Mouse (Mus musculus) neural tube, embryonic 11.5 days (tissue): ENCODE measurements at regions not wholly inside any gene's neighbourhood (a gene's known extent, or its start where the extent isn't known, plus 50 kb on each side); places are given as distances from the start of the nearest gene placed in this dataset.

Source experiments
- ATAC-seq: fragments of 200-750 bp; cut with Nextera tagmentation; 2 replicates; pipeline ENCODE4 v1.8.0; 2017; ENCODE audit warnings: moderate number of reproducible peaks, mild to moderate bottlenecking, moderate TSS enrichment, moderate library complexity; ENCODE audit not compliant: insufficient read depth, low FRiP score, low TSS enrichment
- DNase-seq: peaks from one replicate; pipeline ENCODE4 v3.0.0-alpha.2; 2015; ENCODE audit warnings: low spot score
- H3K27ac ChIP-seq: fragments of 300-500 bp; sonication (generic); 2 replicates; pipeline ENCODE4 v1.5.1; 2014; ENCODE audit warnings: low read depth, mild to moderate bottlenecking, low read length
- H3K27me3 ChIP-seq: fragments of 300-500 bp; sonication (generic); 2 replicates; pipeline ENCODE4 v1.6.1; 2014; ENCODE audit warnings: mild to moderate bottlenecking, low read length, mixed read lengths; ENCODE audit not compliant: control insufficient read depth, insufficient read depth
- H3K36me3 ChIP-seq: fragments of 300-500 bp; sonication (generic); 2 replicates; pipeline ENCODE4 v1.6.1; 2014; ENCODE audit warnings: mild to moderate bottlenecking, low read length, moderate library complexity, mixed read lengths; ENCODE audit not compliant: control insufficient read depth, insufficient read depth
- H3K4me1 ChIP-seq: fragments of 300-500 bp; sonication (generic); 2 replicates; pipeline ENCODE4 v1.6.1; 2014; ENCODE audit warnings: low read length, mixed read lengths; ENCODE audit not compliant: control insufficient read depth, insufficient read depth
- H3K4me2 ChIP-seq: fragments of 300-500 bp; sonication (generic); 2 replicates; pipeline ENCODE4 v1.6.1; 2014; ENCODE audit warnings: low read depth, mild to moderate bottlenecking, moderate library complexity
- H3K4me3 ChIP-seq: fragments of 300-500 bp; sonication (generic); 2 replicates; pipeline ENCODE4 v1.5.1; 2014; ENCODE audit warnings: low read depth, low read length
- H3K9ac ChIP-seq: fragments of 300-500 bp; sonication (generic); 2 replicates; pipeline ENCODE4 v1.6.1; 2014; ENCODE audit warnings: mild to moderate bottlenecking, low read length
- H3K9me3 ChIP-seq: fragments of 300-500 bp; sonication (generic); 2 replicates; pipeline ENCODE4 v1.6.1; 2016; ENCODE audit warnings: low read length; ENCODE audit not compliant: control insufficient read depth
- WGBS: fragments of 180-500 bp; shearing (Covaris S2); extraction: QIAGEN DNeasy Blood & Tissue Kit; methylation state at CpG from one replicate; pipeline ENCODE4 v1.1.7; 2014; 5-methylcytosine and 5-hydroxymethylcytosine counted together

DNA sequence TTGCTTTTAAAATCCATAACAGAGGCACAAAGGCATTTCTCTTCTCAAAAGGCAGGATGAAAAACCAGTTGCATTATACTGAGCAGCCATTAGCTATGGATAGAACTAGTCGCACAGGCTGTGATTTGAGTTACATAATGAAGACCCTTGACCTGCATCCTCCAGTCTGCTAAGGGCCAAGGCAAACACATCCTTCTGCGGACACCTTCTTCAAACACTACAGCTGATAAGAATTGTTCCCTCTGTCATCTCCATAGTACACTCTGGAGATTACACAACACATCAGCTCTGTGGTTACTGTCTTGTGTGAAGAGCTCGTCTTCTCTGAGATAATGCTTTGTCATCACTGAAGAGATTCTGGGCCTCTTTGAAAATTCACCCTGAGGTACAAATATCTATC, 307.3 kb upstream of the Clint1 start:
- H3K9me3 ChIP-seq: no peaks in the 10 kb centered on the region
- H3K4me2 ChIP-seq: no peak overlapping the region
- H3K27ac ChIP-seq: no peak overlapping the region
- 92% methylated on average over 3 of the region's 3 CpGs for WGBS
- DNase-seq (no peak), ATAC-seq (no peak)
- no peak overlapping the region for H3K9ac ChIP-seq
- H3K27me3 ChIP-seq: no peaks in the 10 kb centered on the region
- H3K36me3 ChIP-seq: no peaks in the 10 kb centered on the region
- H3K4me3 ChIP-seq: no peak overlapping the region
- no peaks in the 10 kb centered on the region for H3K4me1 ChIP-seq

- H3K4me1 ChIP-seq: no peaks in the 10 kb centered on the region
- 87% methylated on average over 11 of the region's 11 CpGs for WGBS
- no peaks in the 10 kb centered on the region for H3K9me3 ChIP-seq
- no peak for DNase-seq
- no peak overlapping the region for H3K9ac ChIP-seq
- ATAC-seq: no peak
- H3K27me3 ChIP-seq: no peaks in the 10 kb centered on the region
- no peak overlapping the region for H3K27ac ChIP-seq
- H3K4me3 ChIP-seq: no peak overlapping the region
- H3K36me3 ChIP-seq: no peaks in the 10 kb centered on the region
- H3K4me2 ChIP-seq: no peak overlapping the region
Observed at GRCm38 (mm10) chr11:45545896-45546626, 305.8 kb upstream of the Clint1 start.

DNA sequence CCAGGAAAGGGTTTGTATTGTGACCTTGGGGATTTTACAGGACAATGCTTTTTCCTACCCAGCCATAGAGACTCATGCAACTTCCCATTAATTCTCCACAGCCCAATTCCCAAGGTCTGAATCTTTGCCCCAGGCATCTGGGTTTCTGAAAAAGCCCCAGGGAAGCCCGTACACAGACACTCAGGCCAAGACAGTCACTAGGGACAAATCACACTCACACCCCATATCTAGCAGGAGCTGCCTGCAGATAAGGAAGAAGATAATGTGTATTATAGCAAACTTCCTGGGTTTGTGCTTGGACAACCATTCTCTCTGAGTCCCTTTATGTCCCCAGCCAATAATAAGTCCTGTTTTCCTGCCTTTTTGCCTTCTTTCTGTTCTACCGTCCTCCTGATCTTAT, 305.0 kb upstream of the Clint1 start:
- no peak overlapping the region for H3K4me3 ChIP-seq
- H3K36me3 ChIP-seq: no peaks in the 10 kb centered on the region
- no peaks in the 10 kb centered on the region for H3K9me3 ChIP-seq
- DNase-seq (no peak), ATAC-seq (no peak)
- no peak overlapping the region for H3K27ac ChIP-seq
- no peaks in the 10 kb centered on the region for H3K27me3 ChIP-seq
- H3K9ac ChIP-seq: no peak overlapping the region
- no peaks in the 10 kb centered on the region for H3K4me1 ChIP-seq
- no peak overlapping the region for H3K4me2 ChIP-seq
- WGBS: 83% methylated on average over 2 of the region's 2 CpGs

GRCm38 (mm10) chr11:45550376-45550775, 301.5 kb upstream of the Clint1 start:
- Histone ChIP-seq H3K9me3 (no peaks in the 10 kb centered on the region), H3K27me3 (no peaks in the 10 kb centered on the region), H3K27ac (no peak overlapping the region), H3K4me1 (no peaks in the 10 kb centered on the region), H3K9ac (no peak overlapping the region), H3K36me3 (no peaks in the 10 kb centered on the region), H3K4me2 (no peak overlapping the region), H3K4me3 (no peak overlapping the region)
- no peak for DNase-seq
- 33% methylated on average over 7 of the region's 7 CpGs for WGBS
- no peak for ATAC-seq

GRCm38 (mm10) chr11:45577469-45578154, 274.2 kb upstream of the Clint1 start:
- H3K4me1 ChIP-seq: no peaks in the 10 kb centered on the region
- no peak overlapping the region for H3K4me3 ChIP-seq
- H3K36me3 ChIP-seq: no peaks in the 10 kb centered on the region
- H3K27ac ChIP-seq: peak overlapping the region; percentile 31
- no peaks in the 10 kb centered on the region for H3K27me3 ChIP-seq
- DNase-seq: peak; percentile 44
- H3K9me3 ChIP-seq: no peaks in the 10 kb centered on the region
- peak; percentile 80 for ATAC-seq
- WGBS: 40% methylated on average over 5 of the region's 5 CpGs
- no peak overlapping the region for H3K9ac ChIP-seq
- no peak overlapping the region for H3K4me2 ChIP-seq

GRCm38 (mm10) chr11:45592335-45592734, 259.5 kb upstream of the Clint1 start:
- Histone ChIP-seq H3K4me1 (no peaks in the 10 kb centered on the region), H3K36me3 (no peaks in the 10 kb centered on the region), H3K9me3 (no peaks in the 10 kb centered on the region), H3K27ac (no peak overlapping the region), H3K4me3 (no peak overlapping the region), H3K4me2 (no peak overlapping the region), H3K27me3 (no peaks in the 10 kb centered on the region), H3K9ac (no peak overlapping the region)
- ATAC-seq: no peak
- DNase-seq: no peak
- 48% methylated on average over 3 of the region's 3 CpGs for WGBS

DNA sequence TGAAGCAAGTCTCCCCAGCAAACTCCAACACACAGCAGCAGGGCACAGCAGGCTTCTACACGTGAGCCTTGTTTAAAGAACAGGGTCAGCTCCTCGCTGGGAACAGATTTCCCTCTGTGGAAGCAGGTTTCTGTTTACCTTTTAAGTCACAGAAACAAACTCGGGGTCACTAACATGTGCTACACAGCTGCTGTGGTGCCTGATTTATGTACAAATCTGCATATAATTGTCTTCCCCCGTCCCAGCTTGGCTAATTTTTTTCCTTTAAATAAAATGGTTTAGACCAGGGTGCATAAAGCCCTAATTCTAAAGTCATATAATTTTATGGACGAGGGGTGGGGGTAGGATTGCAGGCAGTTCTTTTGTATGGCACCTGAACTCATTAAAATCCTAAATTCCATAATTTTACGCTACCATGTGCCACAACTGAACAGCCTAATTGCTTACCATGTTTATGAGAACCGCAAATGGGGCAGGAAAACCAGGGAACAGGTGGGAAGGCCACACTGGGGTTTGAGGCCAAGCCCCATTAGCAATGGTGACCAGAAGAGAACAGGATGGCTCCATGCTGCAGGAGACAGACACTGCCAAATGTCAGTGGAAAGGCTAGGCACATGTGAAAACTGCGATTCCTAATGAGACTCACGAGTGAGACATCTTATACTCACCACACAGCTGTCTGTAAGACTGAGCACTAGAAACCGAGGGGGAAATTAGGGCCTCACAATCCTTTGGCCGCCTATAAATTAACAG, 258.8 kb upstream of the Clint1 start:
- 47% methylated on average over 11 of the region's 11 CpGs for WGBS
- ATAC-seq (no peak), DNase-seq (no peak)
- Histone ChIP-seq H3K27me3 (no peaks in the 10 kb centered on the region), H3K9ac (no peak overlapping the region), H3K27ac (no peak overlapping the region), H3K4me3 (no peak overlapping the region), H3K36me3 (no peaks in the 10 kb centered on the region), H3K4me2 (no peak overlapping the region), H3K9me3 (no peaks in the 10 kb centered on the region), H3K4me1 (no peaks in the 10 kb centered on the region)

DNA sequence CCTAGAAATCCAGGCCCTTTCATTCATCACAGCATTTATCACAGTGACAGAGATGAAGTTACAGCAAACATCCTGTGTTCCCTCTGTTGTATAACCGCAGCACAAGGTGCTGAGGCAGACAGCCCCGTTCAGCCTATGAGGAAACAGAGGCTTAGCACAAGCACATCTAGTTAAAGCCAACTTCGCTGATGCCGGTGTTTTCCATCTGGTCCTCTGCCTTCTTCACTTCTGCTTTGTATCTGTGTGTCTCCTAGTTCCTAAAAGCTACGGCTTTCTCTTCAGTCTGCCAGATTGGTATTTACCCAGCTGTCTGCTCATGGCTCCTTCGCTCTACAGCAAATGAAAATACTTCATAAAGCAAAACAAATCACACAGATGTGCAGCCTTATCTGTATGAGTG, 256.5 kb upstream of the Clint1 start:
- Histone ChIP-seq H3K4me1 (no peaks in the 10 kb centered on the region), H3K4me3 (no peak overlapping the region), H3K27me3 (no peaks in the 10 kb centered on the region), H3K27ac (no peak overlapping the region), H3K9me3 (no peaks in the 10 kb centered on the region), H3K9ac (no peak overlapping the region), H3K36me3 (no peaks in the 10 kb centered on the region), H3K4me2 (no peak overlapping the region)
- ATAC-seq (no peak), DNase-seq (no peak)
- WGBS: 67% methylated on average over 6 of the region's 6 CpGs
